Comparison of ENCODE assay signal across 8 mouse cellular contexts in genomic region chr1:125434485-125435001, GRCm38 (mm10). TPM values are rescaled to one million over a fixed set of nuclear protein-coding genes. Genes with fewer than 3 reads are reported as not detected.
DNase-seq lines count a peak whose midpoint lies in the region; ATAC-seq and TF ChIP-seq lines count a peak whose summit lies in the region.

No protein-coding gene starts in this region.

- peak; percentile 92 for DNase-seq in 416B (ENCODE audit: low read depth)
- DNase-seq in adrenal gland, adult 8-10 months, result peak; percentile 42
- DNase-seq in kidney, postnatal 10 days, result peak; percentile 71
- DNase-seq in liver, embryonic 14.5 days (ENCODE audit: low read depth in 3 of 3, low spot score in 3 of 3), result peak; percentile 35 to 53 (median 36)
- DNase-seq in natural killer cell, adult 2 months (ENCODE audit: low spot score in 2 of 2), result peak; percentile 71 to 79
- DNase-seq in stomach, postnatal 0 days (ENCODE audit: low spot score), result peak; percentile 43

- under 1% methylated on average over 25 of the region's 25 CpGs for WGBS in embryonic facial prominence, embryonic 15.5 days
- under 1% methylated on average over 25 of the region's 25 CpGs for WGBS in heart, embryonic 15.5 days
- WGBS in liver, embryonic 14.5 days (ENCODE audit: insufficient replicate concordance), result 0% methylated on average over 25 of the region's 25 CpGs
- under 1% methylated on average over 25 of the region's 25 CpGs for WGBS in stomach, postnatal 0 days

- H3K4me1 ChIP-seq in embryonic facial prominence, embryonic 15.5 days, result peaks cover 4% of the 10 kb centered on the region
- H3K4me1 ChIP-seq in heart, embryonic 15.5 days (replicated peaks), result peaks cover 32% of the 10 kb centered on the region
- H3K4me1 ChIP-seq in liver, embryonic 14.5 days (replicated peaks; ENCODE audit: control insufficient read depth in 2 of 2, insufficient read depth in 2 of 2, low read length in 1 of 2), result peaks cover 25 to 28% of the 10 kb centered on the region in 2 experiments
- no peaks in the 10 kb centered on the region for H3K4me1 ChIP-seq in stomach, postnatal 0 days (replicated peaks; ENCODE audit: control insufficient read depth, insufficient read depth)

- H3K36me3 ChIP-seq in embryonic facial prominence, embryonic 15.5 days, result no peaks in the 10 kb centered on the region
- H3K36me3 ChIP-seq in heart, embryonic 15.5 days, result no peaks in the 10 kb centered on the region
- H3K36me3 ChIP-seq in liver, embryonic 14.5 days (replicated peaks; ENCODE audit: control insufficient read depth, insufficient read depth, low read depth), result no peaks in the 10 kb centered on the region
- H3K36me3 ChIP-seq in stomach, postnatal 0 days (ENCODE audit: control insufficient read depth, insufficient read depth, low read length), result no peaks in the 10 kb centered on the region

- ATAC-seq in embryonic facial prominence, embryonic 15.5 days (ENCODE audit: insufficient number of reproducible peaks, low FRiP score, low TSS enrichment, low read depth), result no peak
- ATAC-seq in heart, embryonic 15.5 days (replicated peaks; ENCODE audit: insufficient number of reproducible peaks, insufficient read depth, low FRiP score, low read depth), result no peak
- ATAC-seq in liver, embryonic 14.5 days (ENCODE audit: insufficient read depth), result peak; percentile 7; the same call in 1 of the 2 replicates
- ATAC-seq in stomach, postnatal 0 days (ENCODE audit: low FRiP score, low TSS enrichment), result no peak

- H3K27me3 ChIP-seq in embryonic facial prominence, embryonic 15.5 days, result no peaks in the 10 kb centered on the region
- no peaks in the 10 kb centered on the region for H3K27me3 ChIP-seq in heart, embryonic 15.5 days
- no peaks in the 10 kb centered on the region for H3K27me3 ChIP-seq in liver, embryonic 14.5 days (ENCODE audit: control insufficient read depth, insufficient read depth, low read length)
- H3K27me3 ChIP-seq in stomach, postnatal 0 days (ENCODE audit: control insufficient read depth, insufficient read depth, low read length), result no peaks in the 10 kb centered on the region

- no peaks in the 10 kb centered on the region for H3K9me3 ChIP-seq in embryonic facial prominence, embryonic 15.5 days (replicated peaks)
- no peaks in the 10 kb centered on the region for H3K9me3 ChIP-seq in heart, embryonic 15.5 days (replicated peaks)
- no peaks in the 10 kb centered on the region for H3K9me3 ChIP-seq in liver, embryonic 14.5 days (ENCODE audit: control insufficient read depth, low read length)
- H3K9me3 ChIP-seq in stomach, postnatal 0 days (ENCODE audit: control insufficient read depth, low read length), result no peaks in the 10 kb centered on the region

- H3K4me3 ChIP-seq in embryonic facial prominence, embryonic 15.5 days (replicated peaks), result peak overlapping the region; percentile 87
- H3K4me3 ChIP-seq in heart, embryonic 15.5 days, result peak overlapping the region; percentile 96
- H3K4me3 ChIP-seq in liver, embryonic 14.5 days (ENCODE audit: insufficient read depth in 1 of 2, low read depth in 2 of 2, low read length in 2 of 2), result peak overlapping the region; percentile 92 to 94
- H3K4me3 ChIP-seq in stomach, postnatal 0 days (ENCODE audit: low read depth, low read length), result peak overlapping the region; percentile 90

- TF ChIP-seq CTCF in liver, embryonic 14.5 days (IDR thresholded peaks at IDR 0.05; ENCODE audit: low read depth), result no peak
- no peak for TF ChIP-seq CTCF in stomach, postnatal 0 days (IDR thresholded peaks at IDR 0.05; ENCODE audit: low read depth)

- TF ChIP-seq EP300 in liver, embryonic 14.5 days (IDR thresholded peaks at IDR 0.05; ENCODE audit: low read depth), result no peak
- no peak for TF ChIP-seq EP300 in stomach, postnatal 0 days (optimal IDR thresholded peaks at IDR 0.05)

- H3K9ac ChIP-seq in embryonic facial prominence, embryonic 15.5 days, result peak overlapping the region; percentile 93
- peak overlapping the region; percentile 96 for H3K9ac ChIP-seq in heart, embryonic 15.5 days
- peak overlapping the region; percentile 98 for H3K9ac ChIP-seq in liver, embryonic 14.5 days (replicated peaks)
- peak overlapping the region; percentile 97 for H3K9ac ChIP-seq in stomach, postnatal 0 days (ENCODE audit: low read length)

- peak overlapping the region; percentile 49 for H3K4me2 ChIP-seq in embryonic facial prominence, embryonic 15.5 days (replicated peaks)
- H3K4me2 ChIP-seq in heart, embryonic 15.5 days, result peak overlapping the region; percentile 62
- H3K4me2 ChIP-seq in liver, embryonic 14.5 days (ENCODE audit: low read depth), result peak overlapping the region; percentile 86
- H3K4me2 ChIP-seq in stomach, postnatal 0 days (replicated peaks; ENCODE audit: low read depth), result peak overlapping the region; percentile 52

- peak overlapping the region; percentile 98 for H3K27ac ChIP-seq in embryonic facial prominence, embryonic 15.5 days (replicated peaks)
- peak overlapping the region; percentile 100 for H3K27ac ChIP-seq in heart, embryonic 15.5 days
- peak overlapping the region; percentile 91 for H3K27ac ChIP-seq in liver, embryonic 14.5 days
- H3K27ac ChIP-seq in stomach, postnatal 0 days (replicated peaks), result peak overlapping the region; percentile 99

RNA-seq across cellular contexts. Expression of gene Actr3, which starts 1.0 kb away (rescaled TPM):
- total RNA-seq in adrenal gland, adult 8-10 months (2022), result 100 to 1,000 TPM; 158 to 193 (median 172) TPM
- polyA plus RNA-seq in embryonic facial prominence, embryonic 15.5 days (2015; fragmentation: Nextera tagmentation; extraction: Ambion mirVana), result 231 and 241 TPM in 2 replicates
- 267 and 292 TPM in 2 replicates for polyA plus RNA-seq in heart, embryonic 15.5 days (2015; fragmentation: Nextera tagmentation; extraction: Ambion mirVana)
- 28.9 and 41.4 TPM in 2 replicates for polyA plus RNA-seq in liver, embryonic 14.5 days (2012; rRNA removed)
- polyA plus RNA-seq in liver, embryonic 14.5 days (2014; fragmentation: Nextera tagmentation; extraction: Ambion mirVana), result 109 TPM in 2 replicates
- polyA plus RNA-seq in stomach, postnatal 0 days (2015; fragmentation: Nextera tagmentation; extraction: Ambion mirVana), result 245 and 251 TPM in 2 replicates

Comparison
In these comparisons a context has a peak if more than half of its experiments do, and no peak if none do; other contexts are left out.
1. DNase-seq: peak in every context shown above with its lines; median percentile 92 in 416B; 75 in natural killer cell, adult 2 months; 71 in kidney, postnatal 10 days; 43 in stomach, postnatal 0 days; 42 in adrenal gland, adult 8-10 months; 36 in liver, embryonic 14.5 days.